Mouse (Mus musculus): ENCODE measurements at regions not wholly inside any gene's neighbourhood (a gene's known extent, or its start where the extent isn't known, plus 50 kb on each side); places are given as distances from the start of the nearest gene placed in this dataset.
"Not testable (repeated sequence)": the region's sequence is repeated elsewhere in the genome, so short reads cannot be mapped to it uniquely, and the experiment has no call there.

- in situ Hi-C loops (cut with MboI), result not testable (repeated sequence)
Measured at GRCm38 (mm10) chr17:17197229-17197628, 76.0 kb downstream of the Zfp97 start.

- in situ Hi-C loops (cut with MboI), result loop anchor here (25.0 kb wide), 1 partner anchor 408 kb away; the partner anchor contains the start of gene Lnpep
Measured at GRCm38 (mm10) chr17:17229069-17229468, 107.9 kb downstream of the Zfp97 start.

- in situ Hi-C loops (cut with MboI), result loop anchor here (25.0 kb wide), 1 partner anchor 403 kb away; the partner anchor contains the start of gene Lnpep
Measured at GRCm38 (mm10) chr17:17234329-17235185, 113.3 kb downstream of the Zfp97 start.

- in situ Hi-C loops (cut with MboI), result loop anchor here (25.0 kb wide), 1 partner anchor 402 kb away; the partner anchor contains the start of gene Lnpep
Measured at GRCm38 (mm10) chr17:17235186-17235482, 113.9 kb downstream of the Zfp97 start.
